16 mouse cellular contexts compared by ENCODE assay signal in the genomic region with DNA sequence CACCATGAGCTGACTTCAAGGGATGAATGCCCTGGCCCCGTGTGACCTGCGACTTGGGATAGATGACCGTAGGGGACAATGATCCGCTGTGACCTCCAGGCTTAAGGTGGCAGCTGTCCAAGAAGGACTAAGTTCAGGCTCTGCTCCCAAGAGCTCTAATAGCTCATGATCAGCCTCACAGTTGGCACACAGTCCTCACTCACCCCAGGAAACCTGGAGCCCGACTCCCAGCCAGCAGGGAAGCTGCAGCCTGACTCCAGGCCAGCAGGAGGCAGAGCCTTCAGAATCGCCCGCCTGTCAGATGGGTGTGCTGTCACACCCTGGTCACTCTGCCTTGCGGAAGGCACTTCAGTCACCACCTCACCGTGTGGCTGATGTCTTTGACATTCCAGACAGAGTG. TPM values are rescaled to one million over a fixed set of nuclear protein-coding genes. Genes with fewer than 3 reads are reported as not detected.
DNase-seq lines count a peak whose midpoint lies in the region; ATAC-seq and TF ChIP-seq lines count a peak whose summit lies in the region.
"Had no signal": no experiment of that assay in that cellular context is flagged by ENCODE, and none has a peak within 500 bp of the region (broad histone marks: within the 10 kb centered on the region; RNA-seq: fewer than 3 reads in every experiment).

No protein-coding gene starts in this region.

- WGBS in heart, embryonic 11.5 days (ENCODE audit: insufficient replicate concordance): 50% methylated on average over 9 of the region's 9 CpGs
- WGBS in kidney, postnatal 0 days: 62% methylated on average over 9 of the region's 9 CpGs
- 92% methylated on average over 9 of the region's 9 CpGs for WGBS in thymus, adult 2 months

- H3K27ac ChIP-seq in heart, embryonic 11.5 days (ENCODE audit: low read depth, low read length): no peak overlapping the region
- no peak overlapping the region for H3K27ac ChIP-seq in kidney, postnatal 0 days
- no peak overlapping the region for H3K27ac ChIP-seq in ES-Bruce4 (ENCODE audit: insufficient read depth, low read length)
- no peak overlapping the region for H3K27ac ChIP-seq in thymus, adult 2 months (ENCODE audit: control insufficient read depth, insufficient read depth, low read length)
- H3K27ac ChIP-seq: embryonic facial prominence, embryonic 12.5 days; limb, embryonic 10.5 days; macrophage; neural tube, embryonic 13.5 days had no signal

- TF ChIP-seq POLR2A in ES-Bruce4 (IDR thresholded peaks at IDR 0.05; ENCODE audit: insufficient read depth, low read length): no peak
- TF ChIP-seq POLR2A in thymus, adult 2 months (IDR thresholded peaks at IDR 0.05; ENCODE audit: control insufficient read depth, extremely low read depth, insufficient read depth, low read length, poor library complexity): no peak

- peaks cover 4% of the 10 kb centered on the region; the same call in 1 of the 2 replicates for H3K4me1 ChIP-seq in heart, embryonic 11.5 days (ENCODE audit: control insufficient read depth, insufficient read depth, low read length)
- no peaks in the 10 kb centered on the region; the same call in 1 of the 2 replicates for H3K4me1 ChIP-seq in kidney, postnatal 0 days (replicated peaks; ENCODE audit: insufficient read depth, low read length)
- H3K4me1 ChIP-seq in ES-Bruce4 (ENCODE audit: control insufficient read depth, insufficient read depth, low read length): no peaks in the 10 kb centered on the region
- H3K4me1 ChIP-seq in thymus, adult 2 months (replicated peaks; ENCODE audit: control insufficient read depth, insufficient read depth, low read length): no peaks in the 10 kb centered on the region

- no peak for TF ChIP-seq EP300 in ES-Bruce4 (IDR thresholded peaks at IDR 0.05; ENCODE audit: insufficient read depth, low read depth, low read length)

- DNase-seq in heart, adult 11 months: peak; percentile 93
- DNase-seq in kidney, postnatal 0 days (ENCODE audit: low spot score): no peak
- DNase-seq in kidney, postnatal 10 days: no peak
- DNase-seq in fat pad, adult 2 months (ENCODE audit: extremely low read depth, low read depth, low spot score): peak; percentile 47
- no peak for DNase-seq in thymus, adult 2 months
- DNase-seq in right cerebral cortex, postnatal 10 days (ENCODE audit: low spot score in 2 of 2): no peak
- DNase-seq: cerebellum, postnatal 10 days; thymus, postnatal 4 days had no signal

- peak; percentile 39 for TF ChIP-seq CTCF in kidney, postnatal 0 days (IDR thresholded peaks at IDR 0.05; ENCODE audit: low read depth)
- peak; percentile 2 for TF ChIP-seq CTCF in ES-Bruce4 (IDR thresholded peaks at IDR 0.05; ENCODE audit: low read depth, low read length)
- TF ChIP-seq CTCF in thymus, adult 2 months (IDR thresholded peaks at IDR 0.05; ENCODE audit: borderline replicate concordance, control insufficient read depth, extremely low read depth, insufficient read depth, low read length, poor library complexity): no peak

- ATAC-seq in heart, embryonic 11.5 days (replicated peaks; ENCODE audit: insufficient number of reproducible peaks, low FRiP score, low TSS enrichment): no peak
- ATAC-seq in kidney, postnatal 0 days (replicated peaks; ENCODE audit: low FRiP score, low read depth): no peak
- ATAC-seq: forebrain, embryonic 14.5 days; midbrain, embryonic 16.5 days had no signal

- no peaks in the 10 kb centered on the region for H3K9me3 ChIP-seq in heart, embryonic 11.5 days (replicated peaks; ENCODE audit: control insufficient read depth, low read length)
- H3K9me3 ChIP-seq in kidney, postnatal 0 days (replicated peaks; ENCODE audit: low read length): no peaks in the 10 kb centered on the region
- H3K9me3 ChIP-seq in ES-Bruce4 (replicated peaks; ENCODE audit: control insufficient read depth, insufficient read depth, low read length, poor library complexity, severe bottlenecking): no peaks in the 10 kb centered on the region
- H3K9me3 ChIP-seq: embryonic facial prominence, embryonic 12.5 days; limb, embryonic 10.5 days; neural tube, embryonic 13.5 days had no signal

- no peak overlapping the region for H3K4me3 ChIP-seq in heart, embryonic 11.5 days (ENCODE audit: low read depth, low read length)
- no peak overlapping the region for H3K4me3 ChIP-seq in kidney, postnatal 0 days (replicated peaks; ENCODE audit: low read depth, low read length)
- H3K4me3 ChIP-seq in ES-Bruce4 (ENCODE audit: low read depth, low read length): no peak overlapping the region
- no peak overlapping the region for H3K4me3 ChIP-seq in thymus, adult 2 months (ENCODE audit: control insufficient read depth, insufficient read depth, low read length)
- H3K4me3 ChIP-seq: embryonic facial prominence, embryonic 12.5 days; limb, embryonic 10.5 days; neural tube, embryonic 13.5 days had no signal

- no peak overlapping the region for H3K9ac ChIP-seq in heart, embryonic 11.5 days (ENCODE audit: low read depth, low read length)
- no peak overlapping the region for H3K9ac ChIP-seq in kidney, postnatal 0 days (ENCODE audit: low read depth, low read length)
- H3K9ac ChIP-seq in ES-Bruce4 (ENCODE audit: low read depth, poor library complexity, severe bottlenecking): no peak overlapping the region
- H3K9ac ChIP-seq: embryonic facial prominence, embryonic 12.5 days; neural tube, embryonic 13.5 days had no signal

- H3K27me3 ChIP-seq in heart, embryonic 11.5 days (ENCODE audit: control insufficient read depth, insufficient read depth, low read length): no peaks in the 10 kb centered on the region; the same call in 1 of the 2 replicates
- H3K27me3 ChIP-seq in kidney, postnatal 0 days (ENCODE audit: insufficient read depth, low read length): no peaks in the 10 kb centered on the region
- H3K27me3 ChIP-seq in ES-Bruce4 (ENCODE audit: control insufficient read depth, insufficient read depth, low read length, poor library complexity, severe bottlenecking): no peaks in the 10 kb centered on the region
- no peaks in the 10 kb centered on the region for H3K27me3 ChIP-seq in thymus, adult 2 months (ENCODE audit: control insufficient read depth, insufficient read depth, low read length)
- H3K27me3 ChIP-seq: embryonic facial prominence, embryonic 12.5 days had no signal

- H3K36me3 ChIP-seq in heart, embryonic 11.5 days (ENCODE audit: control insufficient read depth, insufficient read depth, low read length): no peaks in the 10 kb centered on the region
- no peaks in the 10 kb centered on the region for H3K36me3 ChIP-seq in kidney, postnatal 0 days (ENCODE audit: insufficient read depth, low read length)
- no peaks in the 10 kb centered on the region; the same call in 1 of the 2 replicates for H3K36me3 ChIP-seq in ES-Bruce4 (ENCODE audit: control insufficient read depth, insufficient read depth, low read length, poor library complexity, severe bottlenecking)
- no peaks in the 10 kb centered on the region for H3K36me3 ChIP-seq in thymus, adult 2 months (ENCODE audit: control insufficient read depth, insufficient read depth, low read length)
- H3K36me3 ChIP-seq: embryonic facial prominence, embryonic 12.5 days; limb, embryonic 10.5 days; neural tube, embryonic 13.5 days had no signal

- H3K4me2 ChIP-seq in heart, embryonic 11.5 days: no peak overlapping the region
- H3K4me2 ChIP-seq in kidney, postnatal 0 days (ENCODE audit: low read length): no peak overlapping the region
- H3K4me2 ChIP-seq: embryonic facial prominence, embryonic 12.5 days; neural tube, embryonic 13.5 days had no signal

RNA-seq across cellular contexts. Expression of gene Slco4a1, which starts 13.7 kb away (rescaled TPM):
- 0.35 TPM in 1 of 2 replicates, not detected in the other for polyA plus RNA-seq in heart, embryonic 11.5 days (2014; fragmentation: Nextera tagmentation; extraction: Ambion mirVana)
- 11.9 and 12.7 TPM in 2 replicates for polyA plus RNA-seq in kidney, postnatal 0 days (2015; fragmentation: Nextera tagmentation; extraction: Ambion mirVana)
- polyA plus RNA-seq in ES-Bruce4 (2011; ENCODE audit: insufficient read depth, insufficient read length, low read depth, missing spikeins): 11.9 and 14.5 TPM in 2 replicates
- polyA plus RNA-seq in thymus, adult 2 months (2012; rRNA removed): 21.2 and 22.6 TPM in 2 replicates

RNA-seq across cellular contexts. Expression of gene Ntsr1, which starts 30.0 kb away (rescaled TPM):
- polyA plus RNA-seq in heart, embryonic 11.5 days (2014; fragmentation: Nextera tagmentation; extraction: Ambion mirVana): 0.36 and 0.52 TPM in 2 replicates
- polyA plus RNA-seq in kidney, postnatal 0 days (2015; fragmentation: Nextera tagmentation; extraction: Ambion mirVana): 4.4 and 4.9 TPM in 2 replicates
- polyA plus RNA-seq in ES-Bruce4 (2011; ENCODE audit: insufficient read depth, insufficient read length, low read depth, missing spikeins): not detected in 2 replicates
- polyA plus RNA-seq in thymus, adult 2 months (2012; rRNA removed): 0.19 and 0.40 TPM in 2 replicates
- polyA plus RNA-seq: macrophage had no signal

Comparison
In these comparisons a context has a peak if more than half of its experiments do, and no peak if none do; other contexts are left out.
1. DNase-seq: peak in heart, adult 11 months (single experiment) and fat pad, adult 2 months (single experiment); none in kidney, postnatal 0 days (single experiment), kidney, postnatal 10 days (single experiment), thymus, adult 2 months (single experiment) and right cerebral cortex, postnatal 10 days (0 of 2).